Mouse (Mus musculus): Measurements from ENCODE around the gene Ifitm6. TPM values are rescaled to one million over a fixed set of nuclear protein-coding genes. Genes with fewer than 3 reads are reported as not detected.
"Not testable (repeated sequence)": the region's sequence is repeated elsewhere in the genome, so short reads cannot be mapped to it uniquely, and the experiment has no call there.

The Ifitm6 gene
- polyA plus RNA-seq (2016; fragmentation: Nextera tagmentation; extraction: Ambion mirVana) = not detected in 2 replicates

DNA sequence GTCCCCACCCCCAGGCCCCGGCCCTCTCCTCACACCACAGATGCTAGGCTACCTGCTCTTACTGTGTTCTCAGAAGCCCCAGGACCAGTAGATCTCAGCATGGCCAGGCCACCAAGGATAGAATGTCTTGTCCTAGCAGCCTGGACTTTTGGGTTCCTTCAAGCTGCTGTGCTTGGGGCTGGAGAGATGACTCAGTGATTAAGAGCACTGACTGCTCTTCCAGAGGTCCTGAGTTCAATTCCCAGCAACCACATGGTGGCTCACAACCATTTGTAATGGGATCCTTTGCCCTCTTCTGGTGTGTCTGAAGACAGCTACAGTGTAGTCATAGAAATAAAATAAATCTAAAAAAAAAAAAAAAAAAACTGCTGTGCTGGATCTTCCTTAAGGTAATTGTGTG, at the start of gene Ifitm6:
Gene Ifitm6 (minus strand): TSS at position 101 of the 400 bp plus-strand sequence.
- not testable (repeated sequence) for DNase-seq (ENCODE audit: low spot score); H3K4me1 ChIP-seq (replicated peaks); H3K36me3 ChIP-seq; H3K4me3 ChIP-seq; H3K27ac ChIP-seq; H3K27me3 ChIP-seq (ENCODE audit: insufficient read depth, poor library complexity, severe bottlenecking); H3K9me3 ChIP-seq
- WGBS = 97% methylated on average over 1 of the region's 1 CpGs

DNA sequence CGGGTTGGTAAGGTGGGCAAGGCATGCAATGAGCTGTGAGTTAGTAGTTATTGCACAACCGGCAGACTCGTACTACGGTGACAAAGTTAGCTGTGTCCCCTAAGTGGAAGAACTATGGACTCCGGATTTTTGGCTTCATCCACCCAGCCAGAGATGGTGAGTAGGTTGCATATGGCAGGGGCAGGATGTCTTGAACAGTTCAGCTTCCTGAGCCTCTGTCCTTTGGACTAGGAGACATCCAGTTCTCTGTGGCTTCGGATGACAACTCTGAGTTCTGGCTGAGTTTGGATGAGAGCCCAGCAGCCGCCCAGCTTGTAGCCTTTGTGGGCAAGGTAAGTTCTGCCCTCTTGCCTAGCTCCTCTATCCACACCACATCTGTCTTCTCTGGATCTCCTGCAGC, 46.9 kb upstream of the Ifitm6 start:
- Histone ChIP-seq H3K36me3 (peaks cover 65% of the 10 kb centered on the region), H3K27me3 (ENCODE audit: insufficient read depth, poor library complexity, severe bottlenecking) (peaks cover 23% of the 10 kb centered on the region), H3K9me3 (no peaks in the 10 kb centered on the region), H3K4me3 (no peak overlapping the region), H3K27ac (no peak overlapping the region), H3K4me1 (replicated peaks) (peaks cover 40% of the 10 kb centered on the region)
- DNase-seq (ENCODE audit: low spot score) = no peak
- 93% methylated on average over 7 of the region's 7 CpGs for WGBS

DNA sequence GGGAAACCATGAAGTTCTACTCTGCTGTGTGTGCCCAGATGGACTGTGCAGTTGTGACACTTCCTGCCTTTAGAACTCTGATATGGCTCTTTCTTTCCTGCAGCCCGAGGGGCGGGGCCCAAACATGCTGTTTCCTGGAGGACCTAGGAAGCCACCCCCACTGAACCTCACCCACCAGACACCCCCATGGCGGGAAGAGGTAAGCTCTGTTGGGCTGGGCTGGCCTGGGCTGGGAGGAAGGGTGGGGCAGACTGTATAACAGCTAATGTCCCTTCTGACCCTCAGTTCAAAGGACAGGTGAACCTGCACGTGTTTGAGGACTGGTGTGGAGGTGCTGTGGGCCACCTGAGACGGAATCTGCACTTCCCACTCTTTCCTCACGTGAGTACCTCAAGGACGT, 46.5 kb upstream of the Ifitm6 start:
- WGBS = 84% methylated on average over 7 of the region's 7 CpGs
- no peaks in the 10 kb centered on the region for H3K9me3 ChIP-seq
- no peak overlapping the region for H3K27ac ChIP-seq
- no peak for DNase-seq (ENCODE audit: low spot score)
- peaks cover 65% of the 10 kb centered on the region for H3K36me3 ChIP-seq
- H3K4me1 ChIP-seq (replicated peaks) = peaks cover 41% of the 10 kb centered on the region
- peaks cover 21% of the 10 kb centered on the region for H3K27me3 ChIP-seq (ENCODE audit: insufficient read depth, poor library complexity, severe bottlenecking)
- no peak overlapping the region for H3K4me3 ChIP-seq

DNA sequence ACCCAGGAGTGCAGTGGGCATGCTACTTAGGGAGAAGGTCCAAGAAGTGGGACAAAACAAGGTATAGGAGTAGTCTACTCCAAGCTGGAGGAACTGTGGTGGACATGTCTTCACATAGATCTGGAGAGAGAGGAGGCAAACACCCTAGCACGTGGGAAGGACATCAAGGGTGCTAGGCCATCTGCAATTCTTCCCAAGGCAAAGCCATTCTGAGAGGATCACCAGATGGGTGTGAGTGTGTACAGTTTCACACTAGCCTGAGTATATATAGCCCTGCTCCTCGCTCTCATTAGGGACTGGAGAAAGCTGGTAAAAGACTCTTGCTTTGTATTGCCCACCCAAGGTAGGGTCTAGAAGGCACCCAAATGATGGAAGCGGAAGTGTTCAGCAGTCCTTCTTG, 45.6 kb upstream of the Ifitm6 start:
- H3K27me3 ChIP-seq (ENCODE audit: insufficient read depth, poor library complexity, severe bottlenecking) = peaks cover 15% of the 10 kb centered on the region
- peaks cover 63% of the 10 kb centered on the region for H3K36me3 ChIP-seq
- H3K4me1 ChIP-seq (replicated peaks) = peaks cover 40% of the 10 kb centered on the region
- no peak overlapping the region for H3K4me3 ChIP-seq
- no peak for DNase-seq (ENCODE audit: low spot score)
- WGBS = 93% methylated on average over 3 of the region's 3 CpGs
- H3K27ac ChIP-seq = no peak overlapping the region
- no peaks in the 10 kb centered on the region for H3K9me3 ChIP-seq

DNA sequence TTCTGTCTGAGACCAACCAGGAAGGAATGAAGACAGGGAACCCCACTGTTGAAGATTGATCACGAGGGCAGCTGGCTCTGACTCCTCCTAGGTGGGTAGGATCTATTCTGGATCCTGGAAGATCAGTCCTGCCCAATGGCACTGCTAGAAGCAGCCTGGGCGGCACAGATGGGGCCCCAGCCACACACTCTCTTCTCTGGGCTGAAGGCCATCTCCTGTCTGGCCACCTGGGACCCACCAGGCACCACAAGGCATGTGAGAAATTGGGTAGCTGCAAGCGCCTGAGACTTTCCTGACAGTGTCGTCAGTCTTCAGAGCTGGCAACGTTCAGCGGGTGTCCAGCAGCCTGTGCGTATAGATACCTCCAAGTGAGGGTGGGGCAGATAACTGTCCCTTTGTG, 44.8 kb upstream of the Ifitm6 start:
- H3K36me3 ChIP-seq = peaks cover 59% of the 10 kb centered on the region
- peaks cover 35% of the 10 kb centered on the region for H3K4me1 ChIP-seq (replicated peaks)
- peak overlapping the region; percentile 84; the same call in 1 of the 2 replicates for H3K4me3 ChIP-seq
- peaks cover 8% of the 10 kb centered on the region; the same call in 1 of the 2 replicates for H3K27me3 ChIP-seq (ENCODE audit: insufficient read depth, poor library complexity, severe bottlenecking)
- H3K9me3 ChIP-seq = no peaks in the 10 kb centered on the region
- 87% methylated on average over 7 of the region's 7 CpGs for WGBS
- peak overlapping the region; percentile 35; the same call in 1 of the 2 replicates for H3K27ac ChIP-seq
- DNase-seq (ENCODE audit: low spot score) = no peak

DNA sequence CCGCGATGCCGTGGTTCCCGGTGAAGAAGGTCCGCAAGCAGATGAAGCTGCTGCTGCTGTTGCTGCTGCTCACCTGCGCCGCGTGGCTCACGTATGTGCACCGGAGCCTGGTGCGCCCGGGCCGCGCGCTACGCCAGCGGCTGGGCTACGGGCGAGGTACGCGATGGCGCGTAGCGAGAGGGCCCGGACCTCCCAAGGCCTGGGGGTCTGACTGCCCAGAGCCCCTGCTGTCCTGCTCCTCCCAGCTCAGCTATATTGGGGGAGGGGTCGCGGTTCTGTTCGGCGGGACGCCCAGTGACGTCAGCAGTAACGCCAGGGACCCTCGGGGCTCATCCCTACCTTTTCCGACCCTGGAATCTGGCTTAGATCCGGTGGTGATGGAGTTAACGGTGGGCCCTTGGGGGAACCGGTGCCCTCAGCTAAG, 43.6 kb upstream of the Ifitm6 start:
- H3K4me1 ChIP-seq (replicated peaks) = peaks cover 35% of the 10 kb centered on the region
- peaks cover 55% of the 10 kb centered on the region for H3K36me3 ChIP-seq
- DNase-seq (ENCODE audit: low spot score) = peak; percentile 59
- no peaks in the 10 kb centered on the region for H3K9me3 ChIP-seq
- H3K4me3 ChIP-seq = peak overlapping the region; percentile 84
- H3K27ac ChIP-seq = peak overlapping the region; percentile 98
- under 1% methylated on average over 37 of the region's 37 CpGs for WGBS
- peaks cover 8% of the 10 kb centered on the region; the same call in 1 of the 2 replicates for H3K27me3 ChIP-seq (ENCODE audit: insufficient read depth, poor library complexity, severe bottlenecking)

DNA sequence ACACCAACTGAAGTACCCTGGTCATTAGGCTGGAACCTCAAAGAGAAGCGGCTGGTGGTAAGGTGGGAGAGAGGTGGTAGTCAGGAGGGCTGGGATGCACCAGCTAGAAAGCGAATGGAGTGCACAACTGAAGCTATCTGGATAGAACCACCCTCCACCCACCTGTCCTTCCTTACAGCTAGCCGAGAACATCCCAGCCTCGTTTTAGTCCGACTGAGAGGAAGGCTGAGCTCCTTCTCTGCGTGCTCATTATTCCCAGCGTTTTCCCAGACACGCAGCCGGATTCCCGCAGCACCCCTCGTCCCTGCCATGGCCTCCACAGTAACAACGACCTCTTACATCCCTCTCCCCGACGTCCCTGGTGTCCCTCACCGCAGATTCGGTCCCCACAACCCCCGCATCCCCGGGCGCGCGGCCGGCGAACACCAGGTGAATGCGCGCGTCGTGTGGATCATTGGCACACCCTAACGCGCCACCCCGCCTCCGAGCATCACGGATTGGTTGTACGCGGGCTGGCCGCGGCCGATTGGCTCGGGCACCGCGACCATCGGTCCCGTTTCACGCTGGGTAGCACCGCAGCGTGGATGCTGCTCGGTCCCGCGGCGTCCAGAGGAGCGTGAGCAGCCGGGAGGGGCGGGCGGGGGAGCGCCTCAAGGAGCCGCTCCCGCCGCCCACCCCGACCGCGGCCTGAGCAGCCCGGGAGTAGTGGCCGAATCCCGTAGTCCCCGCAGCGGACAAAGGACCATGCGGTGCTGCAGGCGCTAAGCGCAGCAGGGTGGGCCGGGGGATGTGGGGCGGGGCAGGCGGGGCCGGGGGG, 42.9 kb upstream of the Ifitm6 start, which contains the start of gene B4galnt4:
Gene B4galnt4 (plus strand): TSS at position 679 of the 817 bp plus-strand sequence.
- peak within 1 kb of the TSS; percentile 84 for H3K4me3 ChIP-seq
- H3K27me3 ChIP-seq (ENCODE audit: insufficient read depth, poor library complexity, severe bottlenecking) = peaks cover 8% of the 10 kb centered on the region; the same call in 1 of the 2 replicates
- H3K9me3 ChIP-seq = no peaks in the 10 kb centered on the region
- H3K27ac ChIP-seq = peak within 1 kb of the TSS; percentile 98
- DNase-seq (ENCODE audit: low spot score) = peak; percentile 89
- H3K36me3 ChIP-seq = peaks cover 55% of the 10 kb centered on the region
- WGBS = under 1% methylated on average over 72 of the region's 72 CpGs
- peaks cover 35% of the 10 kb centered on the region for H3K4me1 ChIP-seq (replicated peaks)

DNA sequence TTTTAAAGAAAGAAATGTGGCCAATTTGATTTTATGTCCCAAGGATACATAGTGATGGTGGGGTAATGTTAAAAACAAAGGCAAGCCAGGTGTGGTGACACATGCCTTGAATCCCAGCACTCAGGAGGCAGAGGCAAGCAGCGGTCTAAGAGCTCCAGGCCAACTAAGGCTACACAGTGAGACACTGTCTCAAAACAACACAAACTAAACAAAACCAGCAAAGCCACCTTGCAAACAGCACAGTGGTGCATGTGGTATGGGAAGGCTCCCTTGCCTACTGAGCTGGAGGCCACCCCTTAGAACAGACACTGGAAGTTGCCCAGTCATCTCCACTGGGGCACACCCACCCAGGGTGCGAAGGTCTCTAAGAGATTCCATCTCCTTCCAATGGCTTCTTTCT, 42.2 kb upstream of the Ifitm6 start:
- Histone ChIP-seq H3K36me3 (peaks cover 48% of the 10 kb centered on the region), H3K27me3 (ENCODE audit: insufficient read depth, poor library complexity, severe bottlenecking) (peaks cover 8% of the 10 kb centered on the region; the same call in 1 of the 2 replicates), H3K9me3 (no peaks in the 10 kb centered on the region), H3K4me3 (peak overlapping the region; percentile 84), H3K27ac (peak overlapping the region; percentile 98), H3K4me1 (replicated peaks) (peaks cover 35% of the 10 kb centered on the region)
- whole genome bisulfite sequencing = 76% methylated on average over 2 of the region's 2 CpGs
- no peak for DNase-seq (ENCODE audit: low spot score)

DNA sequence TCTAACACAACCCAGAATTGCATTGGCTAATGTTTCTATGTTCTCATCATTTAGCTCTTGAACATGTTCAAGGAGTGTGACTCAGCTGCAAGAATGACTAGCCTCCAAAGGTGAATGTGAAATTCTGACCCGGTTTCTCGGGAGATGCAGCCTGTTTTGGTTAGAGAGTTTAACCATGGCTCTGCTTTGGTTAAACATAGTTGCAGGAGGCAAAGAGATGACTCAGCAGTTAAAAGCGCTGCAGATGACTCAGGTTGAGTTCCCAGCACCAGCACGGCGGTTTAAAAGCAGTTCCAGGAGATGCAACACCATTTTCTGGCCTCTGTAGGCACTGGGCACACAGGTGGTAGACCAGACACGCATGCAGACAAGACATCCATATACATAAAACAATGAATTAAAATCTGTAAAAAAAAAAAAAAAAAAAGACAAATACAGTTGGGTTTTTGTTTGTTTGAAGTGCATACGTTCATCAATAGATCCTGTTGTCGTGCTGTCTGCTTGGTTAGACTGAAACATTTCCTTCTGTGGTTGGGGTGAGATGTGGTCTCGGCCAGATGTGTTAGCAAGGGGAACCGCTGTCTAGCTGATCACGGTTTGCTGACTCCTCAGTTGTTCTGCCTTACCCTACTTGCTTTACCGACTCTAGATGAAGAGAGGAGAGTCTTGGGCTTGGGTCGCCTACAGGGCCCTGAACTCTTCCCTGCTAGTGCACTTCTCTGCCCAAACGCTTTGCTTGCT, 41.0 kb upstream of the Ifitm6 start:
- 91% methylated on average over 14 of the region's 14 CpGs for WGBS
- no peaks in the 10 kb centered on the region for H3K9me3 ChIP-seq

DNA sequence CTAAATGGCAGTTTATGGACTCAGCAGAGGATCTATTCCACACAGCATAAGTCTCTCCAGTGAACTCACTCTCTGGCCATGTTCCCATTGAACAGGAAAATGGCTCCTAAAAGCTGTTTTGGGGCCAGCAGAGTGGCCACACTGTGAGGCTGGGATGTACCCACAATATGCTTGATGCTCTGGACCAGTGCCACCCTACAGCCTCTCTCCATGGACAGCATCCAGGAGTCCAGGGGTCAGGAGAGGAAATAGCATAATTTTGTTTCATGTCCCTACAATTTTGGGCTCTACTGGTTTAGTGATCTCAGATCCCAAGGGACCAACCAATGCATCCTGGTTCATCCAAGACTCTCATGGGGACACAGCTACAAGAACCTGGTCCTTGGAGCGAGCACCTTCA, 39.8 kb upstream of the Ifitm6 start:
- Histone ChIP-seq H3K4me3 (no peak overlapping the region), H3K4me1 (replicated peaks) (peaks cover 29% of the 10 kb centered on the region), H3K36me3 (peaks cover 24% of the 10 kb centered on the region), H3K9me3 (no peaks in the 10 kb centered on the region), H3K27ac (no peak overlapping the region), H3K27me3 (ENCODE audit: insufficient read depth, poor library complexity, severe bottlenecking) (peaks cover 8% of the 10 kb centered on the region; the same call in 1 of the 2 replicates)
- DNase-seq (ENCODE audit: low spot score) = no peak
- 94% methylated on average over 1 of the region's 1 CpGs for WGBS

More for the DNA sequence above, 41.0 kb upstream of the Ifitm6 start:
- Histone ChIP-seq H3K36me3 (peaks cover 37% of the 10 kb centered on the region), H3K27me3 (ENCODE audit: insufficient read depth, poor library complexity, severe bottlenecking) (peaks cover 8% of the 10 kb centered on the region; the same call in 1 of the 2 replicates), H3K4me1 (replicated peaks) (peaks cover 35% of the 10 kb centered on the region), H3K4me3 (no peak overlapping the region), H3K27ac (no peak overlapping the region)
- DNase-seq (ENCODE audit: low spot score) = no peak

DNA sequence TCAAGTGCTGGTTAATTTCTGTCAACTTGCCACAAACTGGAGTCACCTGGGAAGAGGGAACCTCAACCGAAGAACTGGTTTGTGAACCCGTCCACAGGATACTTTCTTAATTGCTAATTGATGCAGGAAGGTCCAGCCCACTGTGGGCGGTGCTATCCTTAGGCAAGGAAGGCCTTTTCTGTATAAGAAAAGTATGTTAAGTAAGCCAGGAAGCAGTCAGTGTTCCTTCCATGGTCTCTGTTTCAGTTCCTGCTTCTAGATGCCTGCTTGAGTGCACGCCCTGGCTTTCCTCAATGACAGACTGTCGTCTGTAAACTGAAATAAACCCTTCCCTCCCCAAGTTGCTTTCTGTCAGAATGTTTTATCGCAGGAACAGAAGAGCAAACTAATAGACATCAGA, 39.3 kb upstream of the Ifitm6 start:
- Histone ChIP-seq H3K36me3 (peaks cover 22% of the 10 kb centered on the region; the same call in 1 of the 2 replicates), H3K4me3 (no peak overlapping the region), H3K27ac (no peak overlapping the region), H3K9me3 (no peaks in the 10 kb centered on the region), H3K4me1 (replicated peaks) (peaks cover 23% of the 10 kb centered on the region), H3K27me3 (ENCODE audit: insufficient read depth, poor library complexity, severe bottlenecking) (0 out of 2 replicates have a peak, but pooled peaks cover 8% of the 10 kb centered on the region)
- WGBS = 94% methylated on average over 6 of the region's 6 CpGs
- DNase-seq (ENCODE audit: low spot score) = no peak

DNA sequence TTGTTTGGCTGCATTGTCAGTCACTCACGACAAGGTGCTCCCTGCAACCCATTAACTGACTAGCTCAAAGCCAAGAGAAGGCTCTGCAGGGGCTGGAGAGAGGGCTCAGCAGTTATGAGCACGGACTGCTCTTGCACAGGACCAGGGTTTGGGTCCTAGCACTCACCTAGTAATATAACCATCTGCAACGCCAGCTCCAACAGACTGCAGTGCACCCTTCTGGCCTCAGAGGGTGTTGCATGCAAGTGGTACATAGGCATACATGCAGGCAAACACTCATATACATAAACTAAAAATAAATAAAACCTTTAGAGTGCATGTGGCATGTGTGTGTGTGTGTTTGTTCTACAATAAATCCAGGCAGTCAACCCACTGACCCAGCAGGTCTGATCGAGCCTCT, 38.1 kb upstream of the Ifitm6 start:
- Histone ChIP-seq H3K4me3 (no peak overlapping the region), H3K9me3 (no peaks in the 10 kb centered on the region), H3K27me3 (ENCODE audit: insufficient read depth, poor library complexity, severe bottlenecking) (no peaks in the 10 kb centered on the region), H3K27ac (no peak overlapping the region), H3K4me1 (replicated peaks) (peaks cover 12% of the 10 kb centered on the region), H3K36me3 (peaks cover 22% of the 10 kb centered on the region; the same call in 1 of the 2 replicates)
- no peak for DNase-seq (ENCODE audit: low spot score)
- WGBS = 83% methylated on average over 4 of the region's 4 CpGs
